Mouse (Mus musculus) macrophage (primary cell): ENCODE measurements at regions not wholly inside any gene's neighbourhood (a gene's known extent, or its start where the extent isn't known, plus 50 kb on each side); places are given as distances from the start of the nearest gene placed in this dataset.

Experiments used
- H3K27ac ChIP-seq: fragments of 350-480 bp; formaldehyde crosslinking; 2 replicates; pipeline ENCODE4 v1.9.0; 2021
- H3K36me3 ChIP-seq: fragments of 350-480 bp; formaldehyde crosslinking; 2 replicates; pipeline ENCODE4 v1.9.0; 2021; ENCODE audit errors: inconsistent target
- H3K4me3 ChIP-seq: fragments of 350-480 bp; formaldehyde crosslinking; 2 replicates; pipeline ENCODE4 v1.9.0; 2021; ENCODE audit errors: inconsistent target
- H3K79me2 ChIP-seq: fragments of 350-480 bp; formaldehyde crosslinking; 2 replicates; pipeline ENCODE4 v1.9.0; 2021; ENCODE audit errors: inconsistent target
- WGBS: methylation state at CpG from one replicate; pipeline ENCODE4 v1.1.7; 2026; ENCODE audit warnings: inconsistent platforms; ENCODE audit not compliant: missing documents; 5-methylcytosine and 5-hydroxymethylcytosine counted together

GRCm38 (mm10) chr2:51566554-51567246 lies 60.6 kb upstream of the Tas2r134 start:
- no peak overlapping the region for H3K4me3 ChIP-seq
- H3K79me2 ChIP-seq: no peaks in the 10 kb centered on the region
- no peak overlapping the region for H3K27ac ChIP-seq
- WGBS: 91% methylated on average over 7 of the region's 7 CpGs
- no peaks in the 10 kb centered on the region for H3K36me3 ChIP-seq

- Histone ChIP-seq H3K27ac (no peak overlapping the region), H3K4me3 (no peak overlapping the region), H3K36me3 (no peaks in the 10 kb centered on the region), H3K79me2 (no peaks in the 10 kb centered on the region)
- WGBS: 88% methylated on average over 5 of the region's 5 CpGs
Measured at GRCm38 (mm10) chr2:51563881-51564280, 63.4 kb upstream of the Tas2r134 start.

- Histone ChIP-seq H3K4me3 (no peak overlapping the region), H3K36me3 (no peaks in the 10 kb centered on the region), H3K27ac (no peak overlapping the region), H3K79me2 (no peaks in the 10 kb centered on the region)
- WGBS: 94% methylated on average over 1 of the region's 1 CpGs
Measured at GRCm38 (mm10) chr2:51563240-51563639, 64.1 kb upstream of the Tas2r134 start.

- Histone ChIP-seq H3K27ac (no peak overlapping the region), H3K4me3 (no peak overlapping the region), H3K36me3 (no peaks in the 10 kb centered on the region), H3K79me2 (no peaks in the 10 kb centered on the region)
- WGBS: 90% methylated on average over 7 of the region's 7 CpGs
Measured at GRCm38 (mm10) chr2:51550863-51551262, 76.4 kb upstream of the Tas2r134 start.

- no peaks in the 10 kb centered on the region for H3K79me2 ChIP-seq
- no peaks in the 10 kb centered on the region for H3K36me3 ChIP-seq
- H3K27ac ChIP-seq: no peak overlapping the region
- no peak overlapping the region for H3K4me3 ChIP-seq
- 78% methylated on average over 5 of the region's 5 CpGs for WGBS
Measured at GRCm38 (mm10) chr2:51549125-51549524, 78.2 kb upstream of the Tas2r134 start.

GRCm38 (mm10) chr2:51546181-51546580 lies 81.1 kb upstream of the Tas2r134 start:
- Histone ChIP-seq H3K4me3 (no peak overlapping the region), H3K27ac (no peak overlapping the region), H3K36me3 (no peaks in the 10 kb centered on the region), H3K79me2 (no peaks in the 10 kb centered on the region)
- WGBS: 94% methylated on average over 3 of the region's 3 CpGs

- Histone ChIP-seq H3K27ac (no peak overlapping the region), H3K79me2 (no peaks in the 10 kb centered on the region), H3K36me3 (no peaks in the 10 kb centered on the region), H3K4me3 (no peak overlapping the region)
- 58% methylated on average over 1 of the region's 1 CpGs for WGBS
Measured at GRCm38 (mm10) chr2:51543949-51544348, 83.4 kb upstream of the Tas2r134 start.

GRCm38 (mm10) chr2:51542272-51542671 lies 85.0 kb upstream of the Tas2r134 start:
- H3K79me2 ChIP-seq: no peaks in the 10 kb centered on the region
- H3K27ac ChIP-seq: no peak overlapping the region
- no peaks in the 10 kb centered on the region for H3K36me3 ChIP-seq
- no peak overlapping the region for H3K4me3 ChIP-seq
- 63% methylated on average over 4 of the region's 4 CpGs for WGBS

- H3K4me3 ChIP-seq: no peak overlapping the region
- H3K27ac ChIP-seq: no peak overlapping the region
- 89% methylated on average over 11 of the region's 11 CpGs for WGBS
- no peaks in the 10 kb centered on the region for H3K79me2 ChIP-seq
- no peaks in the 10 kb centered on the region for H3K36me3 ChIP-seq
Measured at GRCm38 (mm10) chr2:51532709-51533414, 94.4 kb upstream of the Tas2r134 start.

GRCm38 (mm10) chr2:51531106-51531839 lies 96.0 kb upstream of the Tas2r134 start:
- H3K27ac ChIP-seq: no peak overlapping the region
- WGBS: 88% methylated on average over 10 of the region's 10 CpGs
- H3K79me2 ChIP-seq: no peaks in the 10 kb centered on the region
- no peaks in the 10 kb centered on the region for H3K36me3 ChIP-seq
- no peak overlapping the region for H3K4me3 ChIP-seq

- H3K4me3 ChIP-seq: no peak overlapping the region
- no peaks in the 10 kb centered on the region for H3K79me2 ChIP-seq
- WGBS: 82% methylated on average over 3 of the region's 3 CpGs
- H3K36me3 ChIP-seq: no peaks in the 10 kb centered on the region
- H3K27ac ChIP-seq: no peak overlapping the region
Measured at GRCm38 (mm10) chr2:51522766-51523165, 104.5 kb upstream of the Tas2r134 start.

- Histone ChIP-seq H3K4me3 (no peak overlapping the region), H3K27ac (no peak overlapping the region), H3K36me3 (no peaks in the 10 kb centered on the region), H3K79me2 (no peaks in the 10 kb centered on the region)
- 27% methylated on average over 8 of the region's 8 CpGs for WGBS
Measured at GRCm38 (mm10) chr2:51509220-51510011, 117.9 kb upstream of the Tas2r134 start.

GRCm38 (mm10) chr2:51497896-51498295 lies 129.4 kb upstream of the Tas2r134 start:
- Histone ChIP-seq H3K27ac (no peak overlapping the region), H3K36me3 (no peaks in the 10 kb centered on the region), H3K79me2 (no peaks in the 10 kb centered on the region), H3K4me3 (no peak overlapping the region)
- 87% methylated on average over 2 of the region's 2 CpGs for WGBS

- Histone ChIP-seq H3K4me3 (no peak overlapping the region), H3K36me3 (no peaks in the 10 kb centered on the region), H3K27ac (no peak overlapping the region), H3K79me2 (no peaks in the 10 kb centered on the region)
- WGBS: 85% methylated on average over 2 of the region's 2 CpGs
Measured at GRCm38 (mm10) chr2:51473753-51474152, 153.6 kb upstream of the Tas2r134 start.
